Mouse (Mus musculus) v-Abl transformed pro-B cells (cell line): Measurements from ENCODE around the gene Fermt3.

Source experiments
- in situ Hi-C, 2 experiments: fragments of 400-800 bp; cut with MboI; formaldehyde crosslinking; loops; one replicate each; pipeline ENCODE4 v1.15.1; 2025; ENCODE audit not compliant: unreplicated experiment in 2 of 2

Gene Fermt3

GRCm38 (mm10) chr19:7040637-7041130 is 21.4 kb upstream of the Fermt3 start:
- in situ Hi-C loops: no loop called here

- in situ Hi-C loops: no loop called here
Measured at GRCm38 (mm10) chr19:7039841-7040636, 20.8 kb upstream of the Fermt3 start, which contains the start of gene Stip1. Gene Stip1 (minus strand): TSS chr19:7039967.

- in situ Hi-C loops: no loop called here
Measured at GRCm38 (mm10) chr19:7039088-7039720, 19.9 kb upstream of the Fermt3 start.

GRCm38 (mm10) chr19:7034006-7034405 is 14.7 kb upstream of the Fermt3 start:
- in situ Hi-C loops: no loop called here

GRCm38 (mm10) chr19:7029531-7029930 is 10.3 kb upstream of the Fermt3 start:
- in situ Hi-C loops: no loop called here

GRCm38 (mm10) chr19:7020224-7020641 is 964 bp upstream of the Fermt3 start:
- in situ Hi-C loops: loop anchor here (5.0 kb wide), 4 partner anchors 43 to 528 kb away; partner anchors contain the start of genes Esrra (in 1 of the 2), Kcnk4 (in 1 of the 2) and Plcb3 (in 1 of the 2)

- in situ Hi-C loops: loop anchor here in 1 of 2 experiments (5.0 kb wide), 1 partner anchor 36 kb away; the partner anchor contains the start of gene Fkbp2
Measured at GRCm38 (mm10) chr19:7018546-7018945, 723 bp downstream of the Fermt3 start.

GRCm38 (mm10) chr19:7017541-7018457 is 1.5 kb downstream of the Fermt3 start:
- in situ Hi-C loops: loop anchor here in 1 of 2 experiments (5.0 kb wide), 1 partner anchor 35 kb away; the partner anchor contains the start of gene Fkbp2

- in situ Hi-C loops: loop anchor here in 1 of 2 experiments (5.0 kb wide), 1 partner anchor 32 kb away; the partner anchor contains the start of gene Fkbp2
Measured at GRCm38 (mm10) chr19:7014481-7015135, 4.7 kb downstream of the Fermt3 start.

GRCm38 (mm10) chr19:7013984-7014383 is 5.3 kb downstream of the Fermt3 start:
- in situ Hi-C loops: no loop called here

GRCm38 (mm10) chr19:7012426-7012825 is 6.8 kb downstream of the Fermt3 start:
- in situ Hi-C loops: no loop called here

GRCm38 (mm10) chr19:7006892-7007593 is 12.2 kb downstream of the Fermt3 start:
- in situ Hi-C loops: no loop called here

- in situ Hi-C loops: no loop called here
Measured at GRCm38 (mm10) chr19:6999360-7000063, 19.8 kb downstream of the Fermt3 start.

- in situ Hi-C loops: no loop called here
Measured at GRCm38 (mm10) chr19:6997721-6998290, 21.5 kb downstream of the Fermt3 start.

GRCm38 (mm10) chr19:6996006-6996405 is 23.3 kb downstream of the Fermt3 start, which contains the start of the genes Nudt22 and Trpt1:
Gene Nudt22 (minus strand): TSS chr19:6996117.
Gene Trpt1 (plus strand): TSS chr19:6996131.
- in situ Hi-C loops: no loop called here

GRCm38 (mm10) chr19:6995255-6995991 is 23.8 kb downstream of the Fermt3 start:
- in situ Hi-C loops: no loop called here

GRCm38 (mm10) chr19:6994489-6994888 is 24.8 kb downstream of the Fermt3 start:
- in situ Hi-C loops: no loop called here
